Mouse (Mus musculus) kidney, postnatal 25 days (tissue): ENCODE measurements around the gene Dnal1.

Source experiments
- DNase-seq, 2 experiments: peaks; one replicate each; pipeline ENCODE4 v3.0.0; 2021; ENCODE audit warnings: mixed read lengths in 2 of 2

The Dnal1 gene

DNA sequence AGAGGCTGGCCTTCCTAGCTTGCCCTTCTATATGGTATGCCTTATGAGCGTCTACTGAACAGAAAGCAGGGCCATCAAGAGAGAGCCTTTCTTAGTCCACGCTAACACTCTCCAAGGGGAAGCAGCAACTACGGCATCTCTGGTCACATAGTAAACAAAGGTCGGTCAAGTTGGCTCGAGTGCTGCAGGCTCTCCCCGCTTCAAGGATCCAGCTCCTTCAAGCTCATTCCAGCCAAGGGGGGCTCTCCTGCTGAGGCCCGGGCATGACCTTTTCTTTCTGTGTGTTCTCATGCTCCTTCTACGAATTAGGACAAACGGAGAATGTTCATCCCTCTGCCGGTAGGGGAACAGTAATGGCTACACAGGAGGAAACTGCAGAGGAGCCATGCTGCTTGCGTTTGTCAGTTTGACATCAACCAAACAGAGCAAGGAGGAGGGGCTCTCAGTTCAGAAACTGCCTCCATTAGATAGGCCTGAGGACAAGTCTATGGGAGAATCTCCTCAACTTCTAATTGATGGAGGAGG lies 49.5 kb downstream of the Dnal1 start:
- no peak for DNase-seq

GRCm38 (mm10) chr12:84165631-84166373 lies 51.6 kb downstream of the Dnal1 start:
- DNase-seq, result peak in 1 of 2 experiments; percentile 32

- DNase-seq, result peak in 1 of 2 experiments; percentile 8
Observed at GRCm38 (mm10) chr12:84170610-84171009, 56.4 kb downstream of the Dnal1 start.

DNA sequence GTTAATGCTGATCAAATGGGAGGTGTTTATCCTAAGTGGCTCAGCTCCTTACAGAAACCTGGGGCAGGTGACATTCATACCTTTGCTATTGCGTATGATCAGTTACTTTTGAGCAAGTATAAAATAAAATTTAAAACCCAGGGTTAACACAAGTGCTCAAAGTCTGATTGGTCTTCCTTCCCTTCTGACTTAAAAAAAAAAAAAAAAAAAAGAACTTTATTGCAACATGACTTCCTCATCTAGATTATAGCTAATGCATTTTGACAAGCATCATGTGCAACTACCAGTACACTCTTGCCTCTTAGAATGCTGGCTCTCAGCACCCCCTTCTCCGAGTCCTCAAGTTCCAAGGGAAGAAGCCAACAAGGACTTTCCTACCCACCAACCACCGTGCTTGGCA lies 58.0 kb downstream of the Dnal1 start:
- DNase-seq, result peak in 1 of 2 experiments; percentile 4

- no peak for DNase-seq
Observed at GRCm38 (mm10) chr12:84172862-84173261, 58.7 kb downstream of the Dnal1 start.

GRCm38 (mm10) chr12:84173309-84173915 lies 59.2 kb downstream of the Dnal1 start:
- DNase-seq, result no peak

DNA sequence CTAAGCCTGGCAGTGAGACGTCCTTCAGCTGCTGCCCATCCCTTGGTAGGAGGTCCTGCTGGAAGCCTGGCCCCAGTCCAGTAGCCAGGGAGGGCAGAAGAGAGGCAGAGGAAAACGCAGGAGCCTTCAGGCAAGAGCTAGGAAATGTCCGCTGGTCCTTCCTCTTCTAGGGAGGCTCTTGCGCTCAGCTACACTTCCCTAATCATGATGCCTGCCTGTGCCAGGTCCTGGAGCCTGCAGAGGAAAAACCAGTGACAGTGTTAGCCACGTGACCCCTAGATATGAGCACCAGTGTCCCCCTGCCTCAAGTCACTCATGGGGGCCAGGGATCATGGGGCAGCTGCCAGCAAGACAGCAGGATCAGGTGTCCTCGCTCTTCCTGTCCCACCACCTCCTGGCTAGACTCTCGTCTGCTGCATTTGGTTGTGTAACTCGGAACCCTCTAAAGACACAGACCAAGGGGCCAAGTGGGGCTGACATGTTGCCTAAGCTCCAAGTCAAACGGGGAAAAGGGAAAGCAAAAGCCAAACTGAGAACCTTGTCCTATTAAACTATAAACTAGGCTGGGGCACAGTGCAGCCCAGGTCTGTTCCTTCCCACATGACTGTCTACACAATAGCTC lies 60.1 kb downstream of the Dnal1 start:
- DNase-seq, result peak; percentile 80 to 89

GRCm38 (mm10) chr12:84174871-84175270 lies 60.7 kb downstream of the Dnal1 start:
- peak; percentile 94 to 95 for DNase-seq

- peak; percentile 94 to 97 for DNase-seq
Observed at GRCm38 (mm10) chr12:84175659-84176061, 61.5 kb downstream of the Dnal1 start.

GRCm38 (mm10) chr12:84176126-84176769 lies 62.1 kb downstream of the Dnal1 start:
- peak; percentile 40 to 72 for DNase-seq

- DNase-seq, result peak in 1 of 2 experiments; percentile 23
Observed at GRCm38 (mm10) chr12:84176886-84177765, 63.0 kb downstream of the Dnal1 start.

- DNase-seq, result peak in 1 of 2 experiments; percentile 34
Observed at GRCm38 (mm10) chr12:84178052-84178451, 63.9 kb downstream of the Dnal1 start.

DNA sequence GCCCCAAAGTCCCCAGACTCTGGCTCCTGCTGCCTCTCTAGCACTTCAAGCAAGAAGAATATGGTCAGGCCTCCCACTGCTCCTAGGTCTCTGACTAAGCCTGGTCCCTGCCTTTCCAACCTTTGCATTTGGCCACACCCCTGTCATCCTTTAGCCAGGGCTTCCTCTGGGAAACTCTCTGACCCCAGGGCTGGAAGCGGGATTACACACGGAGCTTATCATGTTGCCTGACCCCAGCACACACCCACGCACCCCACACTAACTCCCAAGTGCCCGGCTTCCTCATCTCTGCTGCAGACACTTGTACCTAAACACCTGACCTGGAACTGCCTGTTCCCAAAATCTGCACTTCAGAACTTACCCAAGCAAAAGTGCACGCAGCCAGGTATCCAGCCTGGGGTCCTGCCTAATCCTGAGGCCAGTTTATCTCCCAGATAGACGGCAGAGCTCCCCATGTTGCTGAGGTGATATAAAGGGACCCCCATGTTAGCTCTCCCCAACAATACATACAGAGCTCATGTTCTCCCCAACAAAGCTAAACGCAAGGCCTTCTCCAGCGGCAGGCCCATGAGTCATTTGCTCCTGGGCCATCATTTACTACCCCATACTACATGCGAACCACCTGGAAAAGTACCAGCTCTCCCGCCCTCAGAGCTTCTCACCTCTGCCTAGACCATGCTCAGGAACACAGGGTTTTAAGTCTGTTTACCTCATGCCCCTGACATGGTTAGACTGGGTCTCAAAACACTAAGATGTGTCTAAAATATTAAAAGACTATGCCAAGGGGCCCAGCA lies 64.7 kb downstream of the Dnal1 start:
- DNase-seq, result no peak

DNA sequence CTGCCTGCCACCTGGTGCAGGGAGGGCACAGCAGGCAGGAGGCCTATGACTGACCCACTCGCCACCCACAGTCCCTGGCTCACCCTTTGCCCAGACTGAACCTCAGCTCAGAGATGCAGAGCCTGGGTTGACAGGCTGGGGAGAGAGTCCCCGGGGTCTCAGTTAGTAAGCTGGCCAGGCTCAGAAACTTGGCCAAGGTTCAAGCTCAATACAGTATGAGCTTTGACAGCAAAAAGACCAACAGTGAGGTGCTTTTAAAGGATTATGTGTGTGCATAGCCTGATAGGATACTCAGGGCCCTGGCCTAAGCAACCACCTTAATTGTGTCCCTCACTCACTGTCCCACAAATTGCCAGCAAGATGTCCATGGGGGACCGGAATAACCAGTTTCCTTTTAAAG lies 65.9 kb downstream of the Dnal1 start:
- DNase-seq, result no peak

DNA sequence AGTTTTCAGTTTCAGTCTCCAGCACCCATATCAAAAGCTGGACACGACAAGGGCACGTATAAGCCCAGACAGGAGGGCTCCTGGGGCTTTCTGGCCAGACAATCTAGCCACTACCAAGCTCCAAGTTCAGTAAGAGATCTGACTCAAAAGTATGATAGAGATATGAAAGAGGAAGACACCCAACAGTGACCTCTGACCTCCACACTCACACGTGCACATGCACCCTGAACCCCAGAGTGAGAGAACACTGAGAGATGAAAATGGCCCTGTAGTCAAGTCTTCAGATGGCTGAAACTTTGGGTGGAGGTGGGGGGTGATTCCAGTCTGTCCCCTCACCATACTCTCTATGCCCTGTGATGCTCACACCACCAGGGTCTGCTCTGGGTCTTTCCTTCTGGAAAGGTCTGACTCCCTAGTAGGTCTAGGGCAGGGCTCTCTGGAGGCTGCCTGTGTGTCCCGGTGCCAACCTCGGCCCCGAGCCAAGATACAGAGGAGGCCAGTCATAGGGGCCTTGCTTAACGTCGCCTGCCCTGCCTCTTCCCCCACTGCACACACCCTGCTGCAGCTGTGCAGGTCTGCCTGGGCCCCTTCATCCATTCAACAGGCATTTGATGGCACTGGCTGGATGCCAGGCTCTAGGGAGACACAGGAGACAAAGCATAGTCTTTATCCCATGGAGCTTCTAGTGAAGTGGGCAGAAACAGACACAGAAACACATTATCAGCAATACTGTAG lies 66.7 kb downstream of the Dnal1 start:
- peak; percentile 87 to 92 for DNase-seq

GRCm38 (mm10) chr12:84181999-84182398 lies 67.8 kb downstream of the Dnal1 start:
- peak; percentile 49 to 82 for DNase-seq

GRCm38 (mm10) chr12:84184979-84185378 lies 70.8 kb downstream of the Dnal1 start:
- DNase-seq, result no peak

- peak in 1 of 2 experiments; percentile 56 for DNase-seq
Observed at GRCm38 (mm10) chr12:84185547-84185946, 71.4 kb downstream of the Dnal1 start.

GRCm38 (mm10) chr12:84186536-84186935 lies 72.4 kb downstream of the Dnal1 start:
- DNase-seq, result peak in 1 of 2 experiments; percentile 24

- peak; percentile 90 to 91 for DNase-seq
Observed at GRCm38 (mm10) chr12:84186950-84187349, 72.8 kb downstream of the Dnal1 start.
